Mouse (Mus musculus) hindbrain, embryonic 10.5 days (tissue): ENCODE data around the gene Nop16. TPM values are rescaled to one million over a fixed set of nuclear protein-coding genes. Genes with fewer than 3 reads are reported as not detected.

Experiments
- DNase-seq: peaks from one replicate; pipeline ENCODE4 v3.0.0-alpha.2; 2017; ENCODE audit warnings: low spot score
- H3K27ac ChIP-seq: fragments of 300-500 bp; sonication (generic); 2 replicates; pipeline ENCODE4 v1.5.1; 2016; ENCODE audit warnings: mild to moderate bottlenecking, moderate library complexity
- H3K27me3 ChIP-seq: fragments of 300-500 bp; sonication (generic); 2 replicates; pipeline ENCODE4 v1.6.1; 2016; ENCODE audit warnings: mild to moderate bottlenecking; ENCODE audit not compliant: poor library complexity, insufficient read depth, severe bottlenecking
- H3K36me3 ChIP-seq: fragments of 300-500 bp; sonication (generic); 2 replicates; pipeline ENCODE4 v1.6.1; 2016; ENCODE audit warnings: mild to moderate bottlenecking, moderate library complexity
- H3K4me1 ChIP-seq: fragments of 300-500 bp; sonication (generic); replicated peaks from 2 replicates; pipeline ENCODE4 v1.6.1; 2016; ENCODE audit warnings: mild to moderate bottlenecking
- H3K4me3 ChIP-seq: fragments of 300-500 bp; sonication (generic); 2 replicates; pipeline ENCODE4 v1.5.1; 2016; ENCODE audit warnings: mild to moderate bottlenecking, moderate library complexity
- H3K9me3 ChIP-seq: fragments of 300-500 bp; sonication (generic); 2 replicates; pipeline ENCODE4 v1.6.1; 2016; ENCODE audit warnings: mild to moderate bottlenecking, moderate library complexity
- WGBS: fragments of 180-500 bp; shearing (Covaris S2); methylation state at CpG from one replicate; pipeline ENCODE4 v1.1.7; 2016; 5-methylcytosine and 5-hydroxymethylcytosine counted together
- polyA plus RNA-seq: library from polyadenylated mRNA; unstranded; fragments of >200 nt; fragmentation: Nextera tagmentation; extraction: Ambion mirVana; gene quantifications from 2 replicates; pipeline ENCODE4 v1.2.1, GENCODE M21; 2016

Gene Nop16
- polyA plus RNA-seq, 1 experiment from 2014 or later = 80.8 TPM

GRCm38 (mm10) chr13:54609301-54609700, 19.4 kb upstream of the Nop16 start:
- peaks cover 29% of the 10 kb centered on the region for H3K4me1 ChIP-seq
- no peak overlapping the region for H3K4me3 ChIP-seq
- H3K36me3 ChIP-seq = no peaks in the 10 kb centered on the region
- 15% methylated on average over 1 of the region's 1 CpGs for WGBS
- no peaks in the 10 kb centered on the region for H3K9me3 ChIP-seq
- no peak for DNase-seq
- H3K27ac ChIP-seq = no peak overlapping the region
- peaks cover 45% of the 10 kb centered on the region for H3K27me3 ChIP-seq

- Histone ChIP-seq H3K27ac (no peak overlapping the region), H3K9me3 (no peaks in the 10 kb centered on the region), H3K4me3 (peak overlapping the region; percentile 11; the same call in 1 of the 2 replicates), H3K36me3 (no peaks in the 10 kb centered on the region), H3K27me3 (peaks cover 45% of the 10 kb centered on the region), H3K4me1 (peaks cover 29% of the 10 kb centered on the region)
- no peak for DNase-seq
- WGBS = 12% methylated on average over 8 of the region's 8 CpGs
These were observed 18.8 kb upstream of the Nop16 start for GRCm38 (mm10) chr13:54608666-54609065.

DNA sequence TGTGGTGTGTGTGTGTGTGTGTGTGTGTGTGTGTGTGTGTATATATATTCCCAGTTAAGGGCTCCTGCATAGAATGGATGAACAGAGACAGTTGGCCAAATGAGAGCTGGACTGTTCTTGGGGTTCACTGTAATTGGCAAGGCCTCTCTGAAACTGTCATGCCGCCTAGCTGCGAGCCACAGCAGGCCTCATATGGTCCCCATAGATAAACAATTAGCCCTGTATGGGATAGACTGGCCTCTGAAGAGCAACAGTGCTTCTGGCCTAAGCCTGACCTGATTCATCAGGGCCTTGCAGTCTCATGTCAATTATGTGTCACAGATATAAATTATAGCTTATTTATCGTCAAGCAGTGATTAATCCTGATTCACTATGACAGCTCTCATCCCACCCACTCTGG, 18.1 kb upstream of the Nop16 start:
- 68% methylated on average over 3 of the region's 3 CpGs for WGBS
- Histone ChIP-seq H3K9me3 (no peaks in the 10 kb centered on the region), H3K27me3 (peaks cover 45% of the 10 kb centered on the region), H3K36me3 (no peaks in the 10 kb centered on the region), H3K4me1 (peaks cover 29% of the 10 kb centered on the region), H3K4me3 (no peak overlapping the region), H3K27ac (no peak overlapping the region)
- no peak for DNase-seq

DNA sequence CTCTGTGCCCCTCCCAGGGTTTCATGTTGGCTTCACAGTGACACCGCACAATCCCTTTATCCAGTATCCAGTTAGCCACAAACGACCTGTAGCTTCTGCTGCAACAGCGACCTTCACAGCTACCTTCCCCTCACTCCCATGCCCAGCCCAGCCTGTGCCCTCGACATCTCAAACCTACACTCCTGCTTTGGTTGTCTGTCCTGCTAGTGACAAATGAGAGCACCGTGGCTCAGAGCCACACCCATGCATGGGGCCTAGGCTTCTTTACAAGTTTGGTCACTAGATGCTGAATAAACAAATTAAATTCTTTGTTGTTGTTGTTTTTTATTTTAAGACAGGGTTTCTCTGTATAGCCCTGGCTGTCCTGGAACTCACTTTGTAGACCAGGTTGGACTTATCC, 17.3 kb upstream of the Nop16 start:
- Histone ChIP-seq H3K4me3 (no peak overlapping the region), H3K27me3 (peaks cover 45% of the 10 kb centered on the region), H3K4me1 (peaks cover 29% of the 10 kb centered on the region), H3K9me3 (no peaks in the 10 kb centered on the region), H3K36me3 (no peaks in the 10 kb centered on the region), H3K27ac (no peak overlapping the region)
- 79% methylated on average over 5 of the region's 5 CpGs for WGBS
- DNase-seq = no peak

GRCm38 (mm10) chr13:54605426-54605825, 15.5 kb upstream of the Nop16 start:
- H3K4me1 ChIP-seq = peaks cover 16% of the 10 kb centered on the region
- WGBS = 83% methylated on average over 5 of the region's 5 CpGs
- H3K36me3 ChIP-seq = no peaks in the 10 kb centered on the region
- H3K27ac ChIP-seq = no peak overlapping the region
- peaks cover 35% of the 10 kb centered on the region for H3K27me3 ChIP-seq
- H3K4me3 ChIP-seq = no peak overlapping the region
- no peak for DNase-seq
- H3K9me3 ChIP-seq = no peaks in the 10 kb centered on the region

GRCm38 (mm10) chr13:54604221-54604620, 14.3 kb upstream of the Nop16 start:
- Histone ChIP-seq H3K4me1 (peaks cover 10% of the 10 kb centered on the region), H3K4me3 (no peak overlapping the region), H3K27ac (no peak overlapping the region), H3K9me3 (no peaks in the 10 kb centered on the region), H3K36me3 (peaks cover 8% of the 10 kb centered on the region), H3K27me3 (peaks cover 23% of the 10 kb centered on the region)
- no peak for DNase-seq
- WGBS = 64% methylated on average over 4 of the region's 4 CpGs

GRCm38 (mm10) chr13:54603501-54603900, 13.6 kb upstream of the Nop16 start:
- Histone ChIP-seq H3K9me3 (no peaks in the 10 kb centered on the region), H3K27me3 (peaks cover 15% of the 10 kb centered on the region), H3K36me3 (peaks cover 15% of the 10 kb centered on the region), H3K4me1 (peaks cover 3% of the 10 kb centered on the region), H3K27ac (no peak overlapping the region), H3K4me3 (no peak overlapping the region)
- DNase-seq = no peak

DNA sequence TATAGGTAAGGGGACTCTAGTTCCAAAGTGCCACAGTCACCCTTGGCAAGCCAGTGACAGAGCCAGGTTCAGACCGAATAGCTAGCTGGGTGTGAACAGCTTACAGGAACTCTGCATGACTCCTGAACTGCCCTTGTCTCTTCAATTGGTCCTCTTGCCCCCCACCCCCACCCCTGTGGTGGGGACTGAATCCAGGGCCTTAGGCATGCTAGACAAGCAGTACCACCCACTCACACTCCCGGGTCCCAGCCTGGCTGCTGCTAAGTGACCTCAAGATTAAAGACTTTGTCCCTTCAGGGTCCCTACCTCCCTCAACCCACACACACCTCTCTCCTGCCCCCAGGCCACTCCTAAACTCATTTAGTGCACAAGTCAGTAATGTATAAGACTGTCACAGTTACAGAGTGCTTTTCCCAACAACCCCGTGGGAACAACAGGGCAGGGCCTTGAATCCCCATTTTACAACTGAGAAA, 12.8 kb upstream of the Nop16 start:
- WGBS = 63% methylated on average over 3 of the region's 3 CpGs
- DNase-seq = no peak
- Histone ChIP-seq H3K4me1 (no peaks in the 10 kb centered on the region), H3K36me3 (peaks cover 23% of the 10 kb centered on the region), H3K4me3 (no peak overlapping the region), H3K9me3 (no peaks in the 10 kb centered on the region), H3K27ac (no peak overlapping the region), H3K27me3 (peaks cover 10% of the 10 kb centered on the region; the same call in 1 of the 2 replicates)

GRCm38 (mm10) chr13:54598622-54599143, 8.8 kb upstream of the Nop16 start:
- Histone ChIP-seq H3K27me3 (no peaks in the 10 kb centered on the region), H3K9me3 (no peaks in the 10 kb centered on the region), H3K4me1 (peaks cover 6% of the 10 kb centered on the region; the same call in 1 of the 2 replicates), H3K36me3 (peaks cover 32% of the 10 kb centered on the region), H3K4me3 (no peak overlapping the region), H3K27ac (no peak overlapping the region)
- no peak for DNase-seq
- WGBS = 84% methylated on average over 12 of the region's 12 CpGs

GRCm38 (mm10) chr13:54596870-54597269, 7.0 kb upstream of the Nop16 start:
- peaks cover 7% of the 10 kb centered on the region for H3K4me1 ChIP-seq
- no peak overlapping the region for H3K4me3 ChIP-seq
- no peak overlapping the region for H3K27ac ChIP-seq
- H3K9me3 ChIP-seq = no peaks in the 10 kb centered on the region
- H3K27me3 ChIP-seq = no peaks in the 10 kb centered on the region
- WGBS = 76% methylated on average over 5 of the region's 5 CpGs
- peaks cover 40% of the 10 kb centered on the region for H3K36me3 ChIP-seq
- no peak for DNase-seq

GRCm38 (mm10) chr13:54596107-54596690, 6.3 kb upstream of the Nop16 start:
- H3K27ac ChIP-seq = no peak overlapping the region
- H3K27me3 ChIP-seq = no peaks in the 10 kb centered on the region
- peaks cover 40% of the 10 kb centered on the region for H3K36me3 ChIP-seq
- no peaks in the 10 kb centered on the region for H3K9me3 ChIP-seq
- H3K4me1 ChIP-seq = peaks cover 13% of the 10 kb centered on the region
- no peak for DNase-seq
- WGBS = 84% methylated on average over 8 of the region's 8 CpGs
- H3K4me3 ChIP-seq = no peak overlapping the region

DNA sequence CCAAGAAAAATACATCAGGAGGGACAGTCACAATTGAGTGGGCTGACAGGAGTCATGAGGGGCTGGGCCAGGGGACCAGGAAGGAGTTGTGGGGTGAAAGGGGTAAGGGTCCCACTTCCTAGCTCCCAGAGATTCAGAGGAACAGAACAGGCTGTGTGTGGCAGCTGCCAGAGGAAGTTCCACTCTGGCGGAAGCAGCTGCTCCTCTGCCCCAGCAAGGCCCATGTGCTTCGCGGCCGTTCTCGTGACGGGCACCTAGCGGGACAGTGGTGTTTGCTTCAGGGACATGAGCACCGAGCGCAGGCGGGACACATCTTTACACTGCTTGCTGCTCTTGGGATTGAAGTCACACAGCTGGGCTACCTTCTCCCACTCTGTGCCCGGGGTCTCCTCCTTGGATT, 3.7 kb upstream of the Nop16 start:
- Histone ChIP-seq H3K36me3 (peaks cover 28% of the 10 kb centered on the region), H3K4me3 (no peak overlapping the region), H3K27ac (no peak overlapping the region), H3K27me3 (no peaks in the 10 kb centered on the region), H3K4me1 (peaks cover 29% of the 10 kb centered on the region), H3K9me3 (no peaks in the 10 kb centered on the region)
- 90% methylated on average over 11 of the region's 11 CpGs for WGBS
- DNase-seq = no peak

- DNase-seq = no peak
- H3K4me1 ChIP-seq = peaks cover 31% of the 10 kb centered on the region
- H3K27ac ChIP-seq = no peak overlapping the region
- no peaks in the 10 kb centered on the region for H3K27me3 ChIP-seq
- peaks cover 34% of the 10 kb centered on the region for H3K36me3 ChIP-seq
- WGBS = 91% methylated on average over 8 of the region's 8 CpGs
- H3K4me3 ChIP-seq = no peak overlapping the region
- no peaks in the 10 kb centered on the region for H3K9me3 ChIP-seq
These were observed 2.0 kb upstream of the Nop16 start for GRCm38 (mm10) chr13:54591776-54592356.
